Mouse (Mus musculus) E14TG2a.4 (cell line): ENCODE data around the gene Htr5a.

Experiments used
- CTCF ChIP-seq: conservative IDR thresholded peaks from 2 replicates; pipeline ENCODE4 v1.5.1; 2014; ENCODE audit warnings: low read length
- NANOG ChIP-seq: IDR thresholded peaks from 2 replicates; pipeline ENCODE4 v1.6.1; 2014; ENCODE audit warnings: borderline replicate concordance, low read length, mixed read lengths

- TF ChIP-seq CTCF (no peak), NANOG (no peak)
These were observed 38.5 kb downstream of the Htr5a start for GRCm38 (mm10) chr5:27880329-27881036.
